Mouse (Mus musculus) E14TG2a.4 (cell line): ENCODE results near the gene Klhl25.

Source experiments
- CTCF ChIP-seq: conservative IDR thresholded peaks from 2 replicates; pipeline ENCODE4 v1.5.1; 2014; ENCODE audit warnings: low read length
- NANOG ChIP-seq: IDR thresholded peaks from 2 replicates; pipeline ENCODE4 v1.6.1; 2014; ENCODE audit warnings: borderline replicate concordance, low read length, mixed read lengths

DNA sequence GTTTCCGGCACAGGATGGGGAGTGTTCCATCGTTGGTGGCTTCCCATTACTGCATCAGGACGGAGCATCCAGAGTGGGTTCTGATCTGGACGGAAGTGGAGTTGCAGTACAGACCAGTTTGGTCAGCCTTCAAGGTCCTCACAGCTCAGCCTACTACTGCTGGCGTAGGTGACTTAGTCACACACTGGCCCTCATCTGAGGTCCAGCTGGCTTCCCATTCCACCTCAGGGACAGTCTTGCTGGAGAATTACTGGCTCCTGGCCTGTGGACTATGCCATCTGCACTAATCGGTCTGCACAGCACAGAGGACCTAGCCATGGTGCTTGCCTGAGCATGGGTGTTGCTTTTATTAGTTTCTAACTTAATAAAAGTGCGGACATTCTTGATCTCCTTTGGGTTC, 25.6 kb downstream of the Klhl25 start:
- TF ChIP-seq CTCF (no peak), NANOG (no peak)
